Mouse (Mus musculus): ENCODE measurements at regions not wholly inside any gene's neighbourhood (a gene's known extent, or its start where the extent isn't known, plus 50 kb on each side); places are given as distances from the start of the nearest gene placed in this dataset.

GRCm38 (mm10) chr6:7790040-7790439 lies 54.6 kb upstream of the C1galt1 start:
- DNase-seq (ENCODE audit: low read depth, low spot score), result no peak

- DNase-seq (ENCODE audit: low read depth, low spot score), result no peak
Observed at GRCm38 (mm10) chr6:7789071-7789470, 55.6 kb upstream of the C1galt1 start.

DNA sequence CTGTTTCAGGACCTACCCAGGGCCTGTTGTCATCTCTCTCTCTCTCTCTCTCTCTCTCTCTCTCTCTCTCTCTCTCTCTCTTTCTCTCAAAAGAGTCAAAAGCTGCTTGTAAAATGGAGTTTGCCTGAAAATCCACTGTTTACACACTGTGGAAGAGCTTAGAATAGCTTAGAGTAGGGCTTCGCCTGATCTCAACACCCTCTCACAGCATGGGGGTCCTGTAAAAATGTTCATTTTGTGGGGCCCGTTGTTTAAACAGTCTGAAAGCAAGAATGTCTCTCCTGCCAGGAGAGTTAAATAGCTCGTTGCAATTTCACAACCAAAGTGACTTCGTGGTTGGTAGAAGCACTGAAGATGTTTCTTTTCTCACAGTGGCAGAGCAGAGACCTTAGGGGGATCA lies 59.2 kb upstream of the C1galt1 start:
- DNase-seq (ENCODE audit: low read depth, low spot score), result no peak

DNA sequence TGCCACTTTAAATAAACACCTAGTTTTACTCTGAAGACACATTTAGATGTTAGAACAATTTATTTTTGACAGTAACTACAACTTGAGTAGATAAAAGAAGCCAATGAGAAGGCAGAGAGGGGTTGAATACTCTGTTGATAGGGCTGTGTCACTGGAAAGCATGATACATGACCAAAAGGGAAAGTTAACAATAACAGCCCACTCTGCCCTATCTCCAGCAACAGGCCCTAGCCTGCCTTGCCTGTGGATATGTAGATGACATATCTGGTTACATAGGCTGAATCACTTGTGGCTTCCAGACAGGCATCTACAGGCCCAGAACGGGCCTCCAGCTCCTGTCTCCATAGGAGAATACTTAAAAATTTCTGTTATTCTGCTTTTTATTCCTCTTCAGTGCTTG lies 61.6 kb upstream of the C1galt1 start:
- no peak for DNase-seq (ENCODE audit: low read depth, low spot score)

- DNase-seq (ENCODE audit: low read depth, low spot score), result no peak
Observed at GRCm38 (mm10) chr6:7779959-7780358, 64.7 kb upstream of the C1galt1 start.

DNA sequence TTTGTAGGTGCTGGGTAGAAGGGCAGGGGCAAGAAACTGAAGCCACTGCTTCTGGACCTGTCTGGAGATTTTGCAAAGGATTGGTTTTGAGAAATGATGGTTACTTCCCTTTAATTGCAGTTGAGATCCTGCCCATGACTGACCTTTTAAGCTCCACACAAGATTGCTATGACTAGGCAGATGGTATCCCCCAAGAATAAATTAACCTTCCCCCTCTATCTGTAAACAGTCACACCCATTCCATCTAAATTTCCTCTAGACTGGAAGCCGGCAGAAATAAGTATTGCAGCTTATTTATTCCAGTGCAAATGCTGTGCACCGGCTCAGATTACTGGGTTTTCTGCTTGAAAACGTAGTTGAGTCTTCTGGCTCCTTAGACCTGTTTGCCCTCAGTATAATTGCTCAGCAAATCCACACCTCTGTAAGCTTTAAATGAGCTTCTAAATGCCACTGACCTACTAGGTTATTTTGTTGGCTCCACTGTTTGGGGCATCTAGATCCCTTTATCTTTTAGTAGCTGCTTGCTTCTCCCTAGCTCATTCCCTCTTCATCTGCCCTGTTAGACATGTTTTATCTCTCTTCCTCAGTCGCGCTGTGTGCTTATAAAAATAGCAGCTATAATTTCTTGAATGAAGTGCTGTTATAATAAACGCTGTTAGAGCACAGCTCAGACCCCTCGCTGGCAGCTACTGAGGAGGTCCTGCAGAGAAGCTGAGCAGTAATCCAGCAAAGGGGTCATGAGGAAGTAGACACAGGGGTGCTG lies 65.8 kb upstream of the C1galt1 start:
- DNase-seq (ENCODE audit: low read depth, low spot score), result no peak

GRCm38 (mm10) chr6:7768421-7768820 lies 75.4 kb upstream of the Asns start:
- no peak for DNase-seq (ENCODE audit: low read depth, low spot score)

GRCm38 (mm10) chr6:7767631-7768030 lies 74.6 kb upstream of the Asns start:
- DNase-seq (ENCODE audit: low read depth, low spot score), result no peak

DNA sequence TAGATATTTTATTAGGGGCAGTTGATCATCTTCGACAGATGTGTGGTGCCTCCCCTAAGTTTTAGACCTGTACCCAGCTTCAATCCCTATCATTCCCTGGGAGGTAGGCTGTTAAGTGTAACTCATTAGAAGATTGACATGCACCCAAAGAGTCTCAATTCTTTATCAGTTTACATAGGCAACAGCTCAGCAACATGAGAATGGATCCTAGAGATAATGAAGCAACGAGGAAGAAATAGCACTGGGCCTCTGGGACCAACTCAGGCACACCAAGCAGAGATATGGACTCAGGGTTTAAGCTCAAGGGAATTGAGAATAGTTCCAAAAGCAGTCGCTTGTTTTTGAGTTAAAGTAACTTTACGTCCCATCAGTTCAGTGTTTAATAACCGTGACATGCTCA lies 66.3 kb upstream of the Asns start:
- no peak for DNase-seq (ENCODE audit: low read depth, low spot score)

DNA sequence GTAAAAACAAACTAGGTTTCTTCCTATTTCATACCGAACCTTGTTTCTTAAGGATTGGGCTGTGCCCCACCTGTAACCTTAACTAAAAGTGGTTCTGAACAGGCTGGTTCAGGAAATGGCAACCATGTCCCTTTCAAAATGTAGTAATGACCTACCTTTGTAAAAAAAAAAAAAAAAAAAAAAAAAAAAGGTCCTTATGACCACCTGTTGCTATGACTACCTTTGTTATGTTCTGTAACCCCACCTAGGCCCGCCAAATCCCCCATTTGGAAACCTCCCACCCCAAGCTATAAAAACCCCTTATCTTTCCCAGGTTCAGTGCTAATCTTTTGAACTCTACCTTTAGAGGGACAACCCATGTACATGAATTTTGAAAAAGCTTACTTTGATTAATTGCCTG lies 60.8 kb upstream of the Asns start:
- DNase-seq (ENCODE audit: low read depth, low spot score), result no peak

DNA sequence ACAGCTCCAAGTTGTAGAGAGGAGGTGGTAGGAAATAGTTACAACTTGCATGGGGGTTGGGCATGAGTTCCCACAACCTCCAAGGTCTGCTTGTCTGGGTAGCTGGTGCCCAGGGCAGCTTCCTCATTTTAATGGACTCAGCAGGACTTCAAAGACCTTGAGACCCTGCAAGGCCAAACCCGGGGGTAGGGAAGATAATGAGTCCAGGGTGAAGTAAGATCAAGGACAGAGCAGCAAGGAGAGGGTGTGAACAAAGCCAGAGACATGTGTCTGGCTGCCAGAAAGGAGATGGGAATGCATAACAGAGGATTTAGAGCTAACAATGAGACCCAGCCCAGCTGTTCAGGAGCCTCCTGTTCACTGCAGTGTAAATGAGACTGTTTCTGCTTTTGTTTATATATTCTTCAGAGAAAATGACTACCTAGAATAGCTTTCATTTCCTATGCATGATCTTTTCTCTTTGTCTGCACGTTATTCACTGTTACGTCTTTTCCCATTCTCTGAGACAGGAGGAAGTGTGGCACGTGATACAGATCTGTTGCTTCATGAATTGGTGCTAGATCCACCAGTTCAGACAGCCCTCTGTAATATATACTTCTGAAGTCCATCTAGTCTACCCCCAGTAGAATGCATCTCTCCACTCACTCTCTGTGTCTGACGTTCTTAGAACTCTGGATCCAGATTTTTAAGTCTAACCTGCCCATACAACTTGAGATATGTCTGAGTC lies 60.0 kb upstream of the Asns start:
- DNase-seq (ENCODE audit: low read depth, low spot score), result peak; percentile 84

GRCm38 (mm10) chr6:7748536-7748935 lies 55.5 kb upstream of the Asns start:
- DNase-seq (ENCODE audit: low read depth, low spot score), result no peak

GRCm38 (mm10) chr6:7744257-7744656 lies 51.2 kb upstream of the Asns start:
- DNase-seq (ENCODE audit: low read depth, low spot score), result peak; percentile 51
